Mouse (Mus musculus) frontal cortex, postnatal 10 days (tissue): Measurements from ENCODE around the gene Igfbp5.

Experiments used
- DNase-seq, 2 experiments: peaks; one replicate each; pipeline ENCODE4 v3.0.0; 2022; ENCODE audit warnings: low spot score in 2 of 2, mixed read lengths in 1 of 2

The Igfbp5 gene

DNA sequence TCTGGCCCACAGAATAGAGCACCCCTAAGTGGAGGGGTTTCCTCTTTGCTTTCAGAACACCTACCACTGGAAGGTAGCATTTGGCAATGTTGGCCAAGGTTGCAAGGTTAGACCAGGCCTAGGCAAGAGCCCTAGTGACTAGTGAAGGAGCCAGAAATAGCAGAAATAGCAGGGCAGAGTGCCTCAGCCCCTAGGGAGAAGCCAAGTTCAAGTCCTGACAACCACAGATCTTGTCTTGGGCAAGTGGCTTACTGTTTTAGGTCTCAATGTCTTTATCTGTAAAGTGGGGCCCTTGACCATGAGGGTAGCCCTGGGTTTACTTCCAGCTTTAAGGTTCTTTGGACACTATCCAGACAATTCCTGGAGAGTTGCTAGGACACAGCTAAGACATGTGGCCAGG lies 5.4 kb downstream of the Igfbp5 start:
- DNase-seq: no peak

DNA sequence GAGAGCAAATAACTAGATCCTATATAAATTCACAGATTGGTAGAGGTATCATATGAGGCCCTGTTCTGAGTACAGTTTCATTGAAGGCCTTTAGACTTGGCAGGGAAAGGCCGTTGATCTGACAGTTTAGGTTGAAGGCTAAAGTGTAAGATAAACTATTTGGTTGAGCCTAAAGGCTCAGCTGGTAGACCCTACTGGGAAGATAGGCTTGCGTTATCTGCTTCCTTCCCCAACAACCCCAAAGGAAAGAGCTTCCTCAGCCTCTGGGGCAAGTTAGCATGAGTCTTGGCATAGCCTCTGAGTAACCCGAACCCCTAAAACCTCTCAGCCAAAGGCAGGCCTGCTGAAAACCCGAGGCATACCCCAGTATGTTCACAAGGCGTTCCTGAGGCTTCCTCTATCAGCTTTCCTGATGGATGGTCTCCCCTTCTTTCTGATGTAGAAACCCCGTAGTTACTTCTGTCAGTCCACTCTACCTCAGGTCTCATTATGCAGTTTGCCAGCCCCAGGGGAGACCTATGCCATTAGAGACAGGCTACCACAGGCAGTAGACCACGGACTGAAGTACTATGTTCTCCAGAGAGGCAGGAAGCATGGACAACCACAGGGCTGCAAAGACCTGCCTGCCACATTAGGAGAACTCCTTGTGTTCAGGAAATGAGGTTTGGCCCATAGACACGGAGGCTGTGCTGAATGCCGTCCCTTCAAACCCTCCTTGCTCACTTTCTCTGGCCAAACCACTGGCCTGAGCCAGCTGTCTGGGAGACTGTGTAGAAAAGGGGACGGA lies 6.1 kb downstream of the Igfbp5 start:
- DNase-seq: no peak

DNA sequence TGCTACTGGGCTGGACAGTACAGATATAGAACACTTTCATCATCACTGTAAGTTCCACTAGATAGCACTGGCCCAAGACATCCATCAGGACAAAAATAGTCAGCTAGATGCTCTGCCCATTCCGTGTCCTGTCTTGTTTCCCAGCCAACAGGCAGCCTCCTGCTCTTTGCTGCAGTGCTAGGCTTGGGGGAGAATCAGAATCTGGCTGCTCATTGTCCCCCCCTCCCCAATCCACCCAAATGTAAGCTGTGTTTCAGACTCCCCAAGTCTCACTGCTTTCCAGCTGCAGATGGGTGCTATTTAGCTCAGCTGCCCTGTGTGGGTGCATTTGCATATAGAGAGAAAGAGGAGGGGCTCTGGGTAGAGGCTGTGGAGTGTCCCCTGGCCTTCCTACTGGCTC lies 7.3 kb downstream of the Igfbp5 start:
- no peak for DNase-seq

DNA sequence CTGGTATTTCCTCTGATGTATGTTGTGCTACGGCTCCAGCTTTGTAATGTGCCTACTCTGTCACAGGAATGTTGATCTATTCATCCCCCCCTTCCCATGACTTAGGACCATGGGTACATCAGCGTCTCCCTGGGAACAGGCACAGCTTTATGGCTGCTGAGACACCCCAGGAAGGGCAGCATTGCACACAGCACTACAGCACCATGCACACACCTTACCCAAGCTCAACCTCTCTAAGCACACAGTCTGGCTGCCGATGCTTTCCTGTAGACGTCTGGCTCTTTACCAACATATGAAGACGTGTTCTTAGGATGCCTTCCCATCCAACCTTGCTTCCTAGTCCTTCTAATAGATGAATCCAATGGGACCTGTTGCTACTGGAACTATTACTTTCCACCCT lies 8.3 kb downstream of the Igfbp5 start:
- DNase-seq: no peak

DNA sequence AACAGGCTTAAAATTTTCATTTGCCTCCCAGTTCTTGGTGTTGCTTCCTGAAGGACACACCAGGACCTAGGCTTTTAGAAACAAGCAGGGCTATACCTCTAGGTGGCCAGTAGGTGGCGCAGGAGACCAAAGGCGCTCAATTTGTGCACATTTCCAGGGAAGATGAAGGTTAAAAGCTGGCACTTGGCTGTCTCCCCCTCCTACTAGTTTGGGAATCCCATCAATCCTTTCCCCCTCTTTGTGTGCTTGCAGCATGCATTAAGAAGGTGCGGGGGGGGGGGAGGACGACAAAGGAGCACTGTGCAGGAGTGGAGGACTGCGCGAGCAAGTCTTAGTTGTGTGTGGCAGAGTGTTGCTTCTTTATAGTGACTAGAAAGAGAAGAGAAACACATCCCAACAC lies 8.8 kb downstream of the Igfbp5 start:
- DNase-seq: peak in 1 of 2 experiments; percentile 78

DNA sequence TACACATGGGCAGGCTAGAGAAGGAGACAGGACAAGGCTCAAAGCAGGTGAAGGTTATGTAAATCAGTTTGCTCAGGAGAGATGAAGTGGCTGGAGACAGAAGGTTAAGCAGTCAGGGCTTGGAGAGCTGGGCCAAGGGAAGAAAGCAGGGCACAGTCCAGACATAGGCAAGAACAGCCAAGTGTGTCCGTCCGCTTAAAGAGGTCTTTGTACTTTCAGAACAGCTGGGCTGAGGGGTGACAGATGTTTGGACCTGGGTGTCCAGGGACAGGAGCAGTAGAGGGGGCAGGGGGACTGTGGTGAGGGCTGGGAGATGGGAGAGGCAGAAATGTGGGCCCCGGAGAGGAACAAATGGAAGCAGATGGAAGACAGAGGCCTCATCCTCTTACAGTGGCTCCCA lies 10.4 kb downstream of the Igfbp5 start:
- DNase-seq: no peak

DNA sequence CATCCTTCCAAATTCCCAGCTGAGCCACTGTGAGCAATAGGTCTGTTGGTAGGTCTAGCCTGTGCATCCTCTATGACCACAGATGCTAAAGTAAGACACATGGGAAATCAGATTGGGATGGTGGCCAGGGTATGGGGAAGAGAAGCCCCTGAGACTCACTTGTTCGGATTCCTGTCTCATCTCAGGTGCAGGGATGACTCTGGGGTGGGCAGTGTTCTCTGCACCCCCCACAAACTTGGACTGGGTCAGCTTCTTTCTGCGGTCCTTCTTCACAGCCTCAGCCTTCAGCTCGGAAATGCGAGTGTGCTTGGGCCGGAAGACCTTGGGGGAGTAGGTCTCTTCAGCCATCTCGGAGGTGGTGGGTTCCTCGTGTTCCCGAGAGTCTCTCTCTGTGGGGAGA lies 11.0 kb downstream of the Igfbp5 start:
- no peak for DNase-seq

DNA sequence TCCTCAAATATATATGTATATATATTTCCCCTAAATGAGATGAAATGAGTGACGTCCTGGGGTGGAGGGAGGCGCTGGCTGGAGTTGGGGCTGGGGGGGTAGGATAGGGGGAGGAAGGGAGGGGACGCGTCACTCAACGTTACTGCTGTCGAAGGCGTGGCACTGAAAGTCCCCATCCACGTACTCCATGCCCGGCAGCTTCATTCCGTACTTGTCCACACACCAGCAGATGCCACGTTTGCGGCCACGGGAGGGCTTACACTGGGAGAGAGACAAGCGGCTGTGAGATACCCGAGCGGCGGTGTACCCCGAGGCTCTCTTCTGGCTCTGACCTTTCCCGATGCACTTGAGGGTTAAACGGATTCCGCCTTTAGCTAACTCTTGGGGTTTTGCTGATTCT lies 12.4 kb downstream of the Igfbp5 start:
- no peak for DNase-seq

DNA sequence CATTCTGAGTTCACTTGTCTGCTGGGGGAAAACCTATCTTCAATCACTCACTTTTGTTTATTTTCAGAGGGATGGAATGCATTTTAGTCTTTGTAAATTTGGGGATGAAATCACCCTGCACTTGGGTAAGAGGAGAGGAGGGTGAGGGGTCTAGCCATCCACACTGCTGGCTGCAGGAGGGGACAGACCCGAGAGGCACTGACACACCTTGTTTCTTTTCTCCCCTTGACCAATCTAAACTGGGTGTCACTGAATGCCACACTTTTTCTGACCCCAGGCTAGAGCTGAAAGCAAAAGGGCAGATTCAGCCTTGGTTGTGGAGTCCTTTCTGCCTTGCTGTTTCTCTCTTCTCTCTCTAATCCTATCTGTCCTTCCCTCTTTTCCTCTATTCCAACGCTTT lies 13.0 kb downstream of the Igfbp5 start:
- no peak for DNase-seq

DNA sequence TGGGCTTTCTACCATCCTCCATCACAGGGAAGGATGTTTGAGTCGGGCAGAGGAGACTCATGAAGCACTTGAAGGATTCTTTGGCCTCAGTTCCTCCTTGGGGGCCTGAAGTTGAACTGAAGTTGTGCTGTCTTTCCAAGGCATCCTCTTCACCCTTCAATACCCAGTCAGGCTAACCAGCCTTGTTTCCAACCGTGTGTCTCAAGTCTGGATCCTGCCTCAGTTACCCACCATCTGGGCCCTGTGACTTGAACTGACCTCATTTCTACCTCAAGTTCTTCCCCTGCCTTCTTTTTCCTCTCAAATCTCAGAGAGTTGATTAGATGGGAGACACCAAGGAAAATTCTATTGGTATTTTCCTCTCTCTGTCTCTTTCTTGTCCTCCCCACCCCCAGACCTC lies 14.2 kb downstream of the Igfbp5 start:
- no peak for DNase-seq

DNA sequence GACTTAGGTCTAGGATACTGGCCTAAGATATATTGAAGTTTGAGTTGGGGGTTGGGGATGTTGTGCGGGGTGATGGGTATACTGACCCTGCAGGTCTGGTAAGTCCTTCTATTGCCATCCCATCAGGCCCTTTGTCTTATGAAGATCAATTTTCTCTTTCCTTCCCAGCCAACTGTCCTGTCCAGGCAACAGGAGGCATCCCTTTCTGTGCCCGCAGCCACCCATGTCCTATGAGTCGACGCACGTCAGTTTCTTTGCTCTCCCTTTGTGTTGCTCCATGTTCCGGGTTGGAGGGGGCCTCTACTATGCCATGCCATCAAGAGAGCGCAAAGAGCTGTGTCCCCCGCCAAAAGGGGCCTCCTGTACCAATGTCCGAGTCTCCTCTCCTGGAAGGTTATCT lies 14.7 kb downstream of the Igfbp5 start:
- peak in 1 of 2 experiments; percentile 3 for DNase-seq

DNA sequence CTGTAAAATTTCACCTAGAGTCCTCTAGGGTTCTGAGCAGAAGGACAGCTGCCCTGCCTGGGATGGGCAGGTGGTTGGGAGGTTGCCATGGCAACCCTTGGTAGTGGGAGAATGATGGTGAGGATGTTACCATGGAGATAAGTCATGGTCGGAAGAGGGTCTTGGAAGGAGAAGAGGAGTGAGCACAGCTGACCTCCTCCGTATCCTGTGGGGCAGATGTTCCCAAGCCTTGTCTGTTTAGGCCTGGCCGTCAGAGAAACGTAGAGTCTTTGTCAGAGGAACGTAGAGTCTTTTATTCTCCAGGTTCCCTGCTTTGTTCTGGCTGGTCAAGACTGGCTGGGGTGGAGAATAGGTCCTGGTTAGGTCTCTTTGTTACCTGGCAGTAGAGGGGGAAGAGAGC lies 15.8 kb downstream of the Igfbp5 start:
- DNase-seq: no peak

DNA sequence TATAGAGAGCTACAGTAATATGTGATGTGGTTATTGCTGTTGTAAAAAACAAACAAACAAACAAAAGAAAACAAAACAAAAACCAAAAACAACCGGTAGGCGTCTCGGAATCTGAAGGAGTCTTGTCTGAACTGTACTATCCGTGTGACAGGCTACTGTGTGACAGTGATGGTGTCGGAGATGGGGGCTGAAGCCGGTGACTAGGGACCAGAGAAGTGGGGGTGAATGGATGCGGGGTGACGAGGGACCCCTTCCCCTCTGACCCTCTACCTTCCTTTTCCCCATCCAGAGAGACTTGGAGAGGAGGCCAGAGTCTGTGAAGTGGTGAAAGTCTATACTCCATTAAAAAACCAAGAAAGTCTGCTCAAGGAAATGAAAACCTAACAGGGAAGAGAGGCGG lies 16.4 kb downstream of the Igfbp5 start:
- DNase-seq: no peak

DNA sequence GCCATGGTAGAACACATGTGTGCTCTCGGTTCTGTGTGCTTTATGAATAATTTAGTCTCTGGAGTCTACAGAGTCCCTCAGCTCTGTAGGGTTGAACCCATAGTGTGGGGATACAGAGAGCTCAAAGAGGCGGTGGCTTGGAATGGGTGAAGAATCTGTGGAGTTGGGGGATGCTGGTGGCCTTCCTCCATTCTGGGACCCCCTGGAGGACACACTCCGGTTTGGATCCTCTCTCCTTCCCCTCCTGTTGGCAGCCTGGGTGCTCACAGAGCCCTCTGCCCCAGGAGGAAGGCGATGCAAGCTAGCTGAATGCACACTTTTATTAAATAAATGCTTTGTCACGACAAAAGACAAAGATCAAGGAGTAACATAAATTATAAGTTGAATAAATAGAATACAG lies 17.1 kb downstream of the Igfbp5 start:
- no peak for DNase-seq

DNA sequence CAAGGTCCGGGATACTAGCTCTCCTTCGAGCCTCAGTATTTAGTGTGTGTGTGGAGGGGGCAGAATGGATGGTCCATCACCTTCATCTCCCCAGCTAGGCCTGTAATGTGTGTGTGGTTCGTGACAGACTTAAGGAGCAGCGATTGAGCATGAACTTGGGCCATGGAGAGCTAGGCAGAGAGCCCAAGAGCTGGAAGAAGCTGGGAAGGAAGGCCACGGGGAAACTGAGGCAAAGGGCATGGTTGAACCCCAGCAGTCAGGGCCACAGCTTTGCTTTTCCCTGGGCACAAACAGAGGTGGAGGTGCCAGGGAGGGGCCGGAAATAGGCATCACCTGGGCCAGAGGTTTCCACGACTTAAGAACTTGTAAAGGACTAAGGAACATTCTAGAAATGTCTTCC lies 17.5 kb downstream of the Igfbp5 start:
- no peak for DNase-seq

DNA sequence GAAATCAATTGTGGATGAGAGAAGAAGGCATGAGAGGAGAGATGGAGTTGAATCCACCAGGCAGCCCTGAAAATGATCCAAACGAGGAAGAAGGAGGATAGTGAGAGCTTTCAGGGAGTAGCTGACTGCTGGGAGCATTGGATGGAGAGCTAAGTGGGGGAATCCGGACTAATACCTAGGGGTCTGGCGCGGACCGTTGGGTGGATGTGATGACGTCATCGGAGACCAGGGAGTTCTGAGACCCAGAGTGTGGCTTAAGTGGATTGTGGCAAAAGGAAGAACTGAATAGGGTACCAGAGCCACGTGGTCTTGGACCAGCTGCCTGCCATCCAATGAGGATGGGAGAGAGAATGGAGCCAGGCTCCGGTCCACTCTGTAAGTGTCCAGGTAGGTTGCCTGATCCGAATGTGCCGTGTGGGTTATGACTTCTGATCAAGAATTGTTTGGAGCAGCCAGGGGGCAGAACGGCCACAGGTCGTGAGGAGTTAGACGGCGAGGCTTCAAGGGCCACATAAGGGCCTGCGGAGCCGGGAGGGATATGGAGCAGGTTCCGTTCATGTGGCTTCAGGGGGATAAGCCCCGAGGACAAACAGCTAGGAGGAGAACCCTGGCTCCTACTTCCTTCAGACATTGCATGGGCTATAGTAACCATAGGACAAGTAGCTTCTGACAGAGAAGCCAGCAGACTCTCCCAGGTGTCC lies 18.3 kb downstream of the Igfbp5 start:
- DNase-seq: no peak

DNA sequence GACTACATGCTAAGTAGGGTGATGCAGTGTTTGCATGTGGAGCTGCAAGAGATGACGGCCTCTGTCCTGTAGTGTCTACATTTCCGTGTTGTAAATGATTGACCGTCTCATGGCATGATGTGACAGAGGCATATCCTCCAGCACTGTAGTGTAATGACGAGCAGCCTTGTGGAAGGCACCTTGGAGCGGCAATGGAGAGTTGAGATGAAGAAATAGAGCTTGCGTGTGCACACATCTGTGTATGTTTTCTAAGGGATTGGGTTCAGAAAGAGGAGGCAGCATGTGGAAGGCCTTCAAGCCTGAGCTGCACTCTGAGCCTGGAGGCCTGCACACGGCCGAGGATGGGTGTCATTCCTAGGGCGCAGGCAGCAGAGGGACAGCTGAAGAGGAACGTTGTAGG lies 19.0 kb downstream of the Igfbp5 start:
- DNase-seq: no peak

DNA sequence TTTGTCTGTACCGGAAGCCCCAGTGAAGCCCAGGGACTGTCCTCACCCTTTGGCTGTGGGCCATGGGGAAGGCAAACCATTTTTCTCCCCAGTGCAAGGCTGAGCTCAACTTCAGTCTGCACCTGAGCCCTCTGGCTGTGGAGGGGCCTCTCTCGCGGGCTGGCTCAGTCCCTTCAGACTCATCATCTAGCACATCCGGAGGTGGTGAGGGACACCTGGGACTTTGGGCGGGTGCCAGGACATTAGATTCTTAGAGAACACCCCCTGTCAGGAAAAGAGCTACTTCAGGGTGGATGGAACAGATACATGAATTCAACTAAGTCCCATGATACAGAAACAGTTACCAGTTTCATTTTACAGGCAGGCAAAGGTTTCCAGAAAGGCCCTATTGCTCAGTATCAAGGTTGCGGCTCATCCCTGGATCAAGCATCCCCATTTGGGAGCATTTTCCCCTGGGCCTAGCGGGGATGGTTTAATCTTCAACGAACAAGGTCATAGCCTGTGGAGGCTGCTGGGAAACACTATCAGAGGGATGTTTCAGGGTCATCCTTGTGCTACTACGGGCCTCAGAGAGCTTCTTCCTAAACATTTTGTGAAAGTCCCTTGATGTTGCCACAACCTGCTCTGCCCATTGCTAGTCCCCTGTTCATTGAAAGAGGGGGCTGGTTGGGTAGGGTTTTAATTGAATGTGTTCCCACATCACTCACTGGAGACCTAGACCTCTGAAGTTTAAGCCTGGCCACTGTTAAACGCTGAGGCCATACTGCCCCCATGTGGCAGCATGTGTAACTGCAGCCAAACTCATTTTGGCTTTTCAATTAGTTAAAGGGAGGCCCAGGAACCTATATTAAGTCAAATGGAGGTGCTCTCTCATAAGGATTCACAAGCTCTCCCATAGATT lies 20.1 kb downstream of the Igfbp5 start:
- peak in 1 of 2 experiments; percentile 36 for DNase-seq

DNA sequence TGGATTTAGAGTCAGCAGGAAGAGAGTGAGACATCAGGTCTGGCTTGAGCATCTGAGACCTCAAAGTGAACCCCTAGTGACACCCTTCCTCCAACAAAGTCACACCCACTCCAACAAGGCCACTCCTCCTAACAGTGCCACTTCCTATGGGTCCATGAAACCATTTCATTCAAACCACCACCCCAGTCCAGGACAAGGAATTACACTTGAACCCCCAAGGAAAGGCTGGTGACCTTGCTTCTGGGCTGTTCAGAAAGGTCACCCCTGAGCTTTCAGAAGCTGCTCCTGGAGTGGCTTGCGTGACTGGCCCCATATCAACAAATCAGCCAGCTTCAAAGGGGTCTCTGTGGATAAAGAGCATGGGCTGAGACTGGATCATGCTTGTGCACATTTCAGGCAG lies 20.9 kb downstream of the Igfbp5 start:
- DNase-seq: no peak

DNA sequence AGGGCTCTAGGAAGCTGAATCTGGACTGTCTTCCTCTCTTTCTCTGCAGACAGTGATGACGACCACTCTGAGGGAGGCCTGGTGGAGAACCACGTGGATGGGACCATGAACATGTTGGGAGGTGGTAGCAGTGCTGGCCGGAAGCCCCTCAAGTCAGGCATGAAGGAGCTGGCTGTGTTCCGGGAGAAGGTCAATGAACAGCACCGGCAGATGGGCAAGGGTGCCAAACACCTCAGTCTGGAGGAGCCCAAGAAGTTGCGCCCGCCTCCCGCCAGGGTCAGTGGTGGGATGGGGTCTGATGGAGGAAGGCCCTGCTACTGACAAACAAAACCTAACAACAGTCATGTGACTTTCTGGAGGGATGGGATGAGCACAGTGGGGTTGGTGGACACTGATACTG lies 25.6 kb downstream of the Igfbp5 start:
- no peak for DNase-seq

DNA sequence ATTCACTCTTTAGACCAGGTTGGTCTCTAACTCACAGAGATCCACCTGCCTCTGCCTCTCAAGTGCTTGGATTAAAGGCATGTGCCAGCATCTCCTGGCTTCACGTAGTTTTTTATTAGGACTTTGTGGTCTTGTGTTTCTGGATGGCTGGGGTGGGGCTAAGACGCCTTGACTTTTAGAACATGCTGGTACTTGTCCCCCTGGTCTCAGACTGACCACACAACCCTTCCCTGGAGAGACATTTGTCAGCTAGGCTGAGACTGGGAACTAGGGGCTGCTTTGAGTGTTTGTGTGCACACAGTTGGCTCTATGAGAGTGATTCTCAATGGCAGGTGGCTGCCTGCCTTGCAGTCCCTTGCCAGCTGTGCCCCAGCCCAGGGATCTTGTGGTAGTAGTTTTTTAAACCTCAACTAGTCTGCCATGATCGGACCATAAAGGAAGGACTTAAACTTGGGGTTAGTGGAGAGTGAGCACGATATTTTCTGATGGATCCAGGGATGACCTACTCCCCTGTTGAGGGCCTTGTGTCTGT lies 26.8 kb downstream of the Igfbp5 start:
- DNase-seq: no peak

DNA sequence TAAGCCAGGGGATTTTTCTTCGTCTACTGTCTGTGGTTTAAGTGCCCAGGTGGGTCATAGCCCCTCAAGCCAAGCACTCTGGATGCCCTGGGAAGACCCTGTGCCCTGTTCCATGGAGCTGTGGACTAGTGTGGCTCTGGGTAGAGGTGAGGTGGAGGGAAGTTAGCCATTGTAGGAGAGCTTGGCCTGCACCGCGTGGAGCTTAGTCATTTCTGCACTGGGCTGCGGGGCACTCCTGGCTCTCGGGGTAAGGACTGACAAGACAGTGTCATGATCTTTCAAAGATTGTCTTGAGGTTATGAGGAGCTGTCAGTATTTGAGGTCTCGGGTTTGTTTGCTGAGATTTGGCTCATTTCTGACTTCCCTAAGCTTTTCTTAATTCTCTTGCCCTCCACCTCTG lies 30.0 kb downstream of the Igfbp5 start:
- no peak for DNase-seq
